Mouse (Mus musculus) naive thymus-derived CD4-positive, alpha-beta T cell, adult 2 months (primary cell): ENCODE measurements around the gene Lrrc27.

Source experiments
- DNase-seq: peaks from one replicate; pipeline ENCODE4 v3.0.0-alpha.2; 2011; ENCODE audit warnings: low read depth

Gene Lrrc27

DNA sequence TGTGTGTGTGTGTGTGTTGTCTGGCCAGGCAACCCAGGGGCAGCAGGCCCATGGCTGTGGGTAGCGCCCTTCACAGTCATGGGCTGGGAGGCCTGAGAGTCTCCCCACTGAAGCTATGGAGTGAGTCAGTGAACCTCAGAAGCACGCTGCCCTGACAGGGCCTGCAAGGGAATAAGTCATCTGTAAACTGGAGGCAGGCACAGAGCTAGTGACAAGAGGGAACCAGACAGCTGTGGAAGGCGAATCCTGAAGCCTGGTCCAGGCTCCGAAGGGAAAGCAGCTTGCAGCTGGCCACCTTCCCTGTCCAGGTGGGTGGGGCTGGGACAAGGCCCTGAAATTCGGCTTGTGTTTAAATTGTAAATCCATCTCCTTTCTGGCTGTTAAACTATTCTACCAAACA is 33.3 kb downstream of the Lrrc27 start:
- DNase-seq, result no peak

DNA sequence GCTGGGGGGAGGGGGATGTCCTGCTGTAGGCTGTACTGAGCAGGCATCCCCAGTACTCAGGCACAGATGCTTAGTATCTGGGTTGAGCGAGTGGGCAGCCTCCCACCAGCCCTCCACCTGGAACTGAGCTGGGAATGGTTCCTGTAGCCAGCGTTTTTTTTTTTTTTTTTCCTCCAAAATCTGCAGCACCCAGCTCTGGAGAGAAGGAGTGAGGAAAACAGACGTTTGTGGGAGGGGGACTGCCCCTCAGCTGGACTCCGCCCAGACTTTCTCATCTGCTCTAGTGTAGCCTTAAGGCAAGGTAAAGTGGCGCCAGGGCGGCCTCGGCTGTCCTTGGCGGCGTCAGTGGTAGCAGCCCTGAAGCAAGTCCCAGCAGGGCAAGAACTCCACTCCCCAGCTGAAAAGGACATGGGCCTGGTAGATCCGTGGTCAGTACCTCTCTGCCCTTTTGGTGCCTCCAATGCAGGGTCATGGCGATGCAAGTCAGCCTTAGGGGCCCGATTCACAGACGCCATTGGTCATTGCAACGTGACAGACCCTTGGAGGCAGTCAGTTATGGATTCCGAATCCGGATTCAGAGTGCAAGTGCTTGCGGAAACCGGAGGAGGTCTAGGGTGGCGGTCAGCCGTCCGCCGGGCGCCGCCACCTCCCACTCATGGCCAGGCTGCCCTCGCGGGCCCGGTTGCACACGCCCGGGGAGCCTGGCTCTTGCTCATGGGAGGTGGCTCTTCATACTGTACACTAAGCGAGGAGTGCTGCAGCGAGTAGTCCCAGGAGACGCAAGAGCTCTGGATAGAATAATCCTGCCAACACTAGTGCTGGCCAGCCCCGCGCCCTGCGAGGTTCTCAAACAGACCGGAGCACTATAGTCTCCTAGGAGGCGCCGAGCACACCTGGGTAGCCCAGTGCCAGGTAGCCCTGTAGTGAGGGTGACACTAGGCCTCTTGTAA is 34.4 kb downstream of the Lrrc27 start:
- peak; percentile 26 for DNase-seq

DNA sequence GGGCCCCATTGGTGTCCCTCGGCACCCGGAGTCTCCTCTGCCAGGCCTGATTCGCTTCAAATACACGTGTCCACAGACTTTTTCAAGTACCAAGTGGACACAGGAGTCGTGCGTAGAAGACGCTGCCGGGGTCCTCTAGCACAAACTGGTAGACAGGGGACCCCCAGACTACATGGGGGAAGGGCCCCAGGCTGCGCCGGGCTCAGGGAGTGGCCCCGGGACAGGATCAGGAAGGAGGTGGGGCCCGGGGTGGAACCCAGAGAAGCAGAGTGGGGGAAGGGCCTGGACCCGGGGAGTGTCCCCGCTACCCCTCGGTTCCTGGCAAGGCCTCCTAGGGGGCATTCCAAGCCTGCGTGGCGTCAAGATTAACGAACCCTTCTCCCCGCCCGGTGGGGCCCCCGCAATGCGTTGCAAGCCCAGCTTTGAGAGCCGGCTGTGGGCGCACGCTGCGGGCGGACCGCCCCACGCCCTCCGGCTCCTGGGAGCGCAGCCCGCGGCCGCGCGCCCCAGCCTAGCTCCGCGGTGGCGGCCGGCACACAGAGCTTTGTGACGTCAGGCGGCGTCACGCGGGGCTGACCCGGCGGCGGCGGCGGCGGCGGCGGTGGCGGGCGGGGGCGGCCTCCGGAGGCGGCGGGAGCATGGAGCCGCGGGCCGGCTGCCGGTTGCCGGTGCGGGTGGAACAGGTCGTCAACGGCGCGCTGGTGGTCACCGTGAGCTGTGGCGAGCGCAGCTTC is 35.3 kb downstream of the Lrrc27 start, which contains the start of gene Pwwp2b:
Pwwp2b (plus strand) TSS at position 602 of the 734 bp plus-strand sequence.
- DNase-seq, result peak; percentile 80

- DNase-seq, result peak; percentile 44
Measured at GRCm38 (mm10) chr7:139248615-139249405, 36.0 kb downstream of the Lrrc27 start.

- DNase-seq, result peak; percentile 28
Measured at GRCm38 (mm10) chr7:139249406-139250210, 36.8 kb downstream of the Lrrc27 start.

GRCm38 (mm10) chr7:139251881-139252301 is 39.1 kb downstream of the Lrrc27 start:
- no peak for DNase-seq

DNA sequence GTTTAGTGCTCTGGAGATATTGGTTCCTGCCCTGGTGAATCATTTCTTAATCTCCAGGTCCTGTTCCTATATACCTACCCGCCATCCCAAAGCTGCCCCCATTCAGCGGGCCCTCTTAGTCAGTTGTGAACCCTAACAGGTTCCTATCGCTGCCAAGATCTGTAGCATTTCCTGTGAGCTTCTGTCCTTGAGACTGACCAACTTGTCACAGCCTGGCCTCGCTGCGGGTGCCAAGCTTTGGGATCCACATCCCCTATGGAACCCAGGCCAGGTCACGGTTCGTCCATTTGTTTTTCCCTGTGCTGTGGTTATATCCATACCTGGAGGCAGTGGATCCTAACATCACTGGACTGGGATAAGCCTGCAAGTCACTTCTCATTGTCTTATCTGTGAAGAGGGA is 39.8 kb downstream of the Lrrc27 start:
- no peak for DNase-seq

GRCm38 (mm10) chr7:139252986-139253385 is 40.2 kb downstream of the Lrrc27 start:
- DNase-seq, result no peak

DNA sequence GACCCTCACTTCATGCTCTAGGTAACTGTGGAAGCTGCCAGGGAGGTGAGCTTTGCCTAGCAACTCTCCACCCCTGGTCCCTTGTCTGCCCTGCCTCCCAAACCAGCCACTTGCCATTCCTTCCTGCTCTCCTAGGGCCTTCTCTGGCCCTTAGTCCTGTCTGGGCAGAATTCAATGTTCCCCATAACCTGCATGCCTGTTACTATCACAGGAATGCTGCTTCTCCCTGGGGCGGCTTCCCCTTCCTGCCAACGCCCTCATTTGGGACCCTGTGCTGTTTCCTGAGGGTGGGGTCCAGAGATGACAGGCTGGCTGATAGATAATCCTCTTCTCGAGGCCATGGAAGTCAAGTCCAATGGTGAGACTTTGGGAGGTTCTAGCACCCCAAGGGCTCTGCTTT is 40.7 kb downstream of the Lrrc27 start:
- no peak for DNase-seq

GRCm38 (mm10) chr7:139254626-139255025 is 41.8 kb downstream of the Lrrc27 start:
- DNase-seq, result no peak

- DNase-seq, result no peak
Measured at GRCm38 (mm10) chr7:139257752-139258542, 45.2 kb downstream of the Lrrc27 start.

GRCm38 (mm10) chr7:139264337-139264736 is 51.5 kb downstream of the Lrrc27 start:
- DNase-seq, result no peak

- no peak for DNase-seq
Measured at GRCm38 (mm10) chr7:139265634-139266033, 52.8 kb downstream of the Lrrc27 start.

GRCm38 (mm10) chr7:139266431-139266830 is 53.6 kb downstream of the Lrrc27 start:
- no peak for DNase-seq

GRCm38 (mm10) chr7:139266886-139267870 is 54.4 kb downstream of the Lrrc27 start:
- no peak for DNase-seq

- DNase-seq, result no peak
Measured at GRCm38 (mm10) chr7:139270738-139271137, 58.0 kb downstream of the Lrrc27 start.

DNA sequence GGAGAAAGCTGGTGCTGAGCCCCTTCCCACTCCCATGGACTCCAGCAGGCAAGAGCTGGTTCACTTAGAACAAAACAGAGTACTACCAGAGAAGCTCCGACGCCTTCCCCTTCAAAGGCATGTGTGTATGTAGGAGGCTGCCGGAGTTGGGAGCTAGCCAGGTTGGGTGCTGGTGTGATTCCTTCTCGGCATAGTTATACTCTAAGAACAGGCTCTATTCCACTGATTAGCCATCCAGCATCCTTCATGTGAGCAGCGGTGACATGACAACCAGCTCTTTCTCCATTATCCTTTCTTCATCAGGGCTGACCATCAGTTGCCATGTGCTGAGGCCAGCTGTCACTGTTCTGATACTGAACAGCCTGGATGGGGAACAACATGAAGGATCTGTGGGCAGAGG is 59.1 kb downstream of the Lrrc27 start:
- DNase-seq, result no peak

- no peak for DNase-seq
Measured at GRCm38 (mm10) chr7:139272639-139273396, 60.0 kb downstream of the Lrrc27 start.

DNA sequence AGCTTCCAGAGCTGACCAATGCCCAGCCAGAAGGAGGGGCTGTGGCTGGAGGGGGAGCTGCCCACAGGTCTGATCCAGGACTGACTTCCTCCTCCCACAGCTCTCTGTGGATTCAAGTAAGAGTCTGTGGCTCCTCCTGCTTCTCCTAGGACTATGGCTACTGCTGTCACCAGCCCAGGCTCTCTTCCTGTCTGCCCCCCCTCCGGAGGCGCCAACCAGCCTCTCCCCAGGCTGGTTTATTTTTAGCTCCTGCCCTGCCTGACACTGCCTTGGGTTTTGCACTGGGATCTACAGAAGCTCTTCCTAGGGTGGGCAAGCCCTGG is 60.6 kb downstream of the Lrrc27 start:
- no peak for DNase-seq
